Mouse (Mus musculus) neural tube, embryonic 11.5 days (tissue): ENCODE measurements at regions not wholly inside any gene's neighbourhood (a gene's known extent, or its start where the extent isn't known, plus 50 kb on each side); places are given as distances from the start of the nearest gene placed in this dataset.

Experiments used
- ATAC-seq: fragments of 200-750 bp; cut with Nextera tagmentation; 2 replicates; pipeline ENCODE4 v1.8.0; 2017; ENCODE audit warnings: moderate number of reproducible peaks, mild to moderate bottlenecking, moderate TSS enrichment, moderate library complexity; ENCODE audit not compliant: insufficient read depth, low FRiP score, low TSS enrichment
- DNase-seq: peaks from one replicate; pipeline ENCODE4 v3.0.0-alpha.2; 2015; ENCODE audit warnings: low spot score
- H3K27ac ChIP-seq: fragments of 300-500 bp; sonication (generic); 2 replicates; pipeline ENCODE4 v1.5.1; 2014; ENCODE audit warnings: low read depth, mild to moderate bottlenecking, low read length
- H3K27me3 ChIP-seq: fragments of 300-500 bp; sonication (generic); 2 replicates; pipeline ENCODE4 v1.6.1; 2014; ENCODE audit warnings: mild to moderate bottlenecking, low read length, mixed read lengths; ENCODE audit not compliant: control insufficient read depth, insufficient read depth
- H3K36me3 ChIP-seq: fragments of 300-500 bp; sonication (generic); 2 replicates; pipeline ENCODE4 v1.6.1; 2014; ENCODE audit warnings: mild to moderate bottlenecking, low read length, moderate library complexity, mixed read lengths; ENCODE audit not compliant: control insufficient read depth, insufficient read depth
- H3K4me1 ChIP-seq: fragments of 300-500 bp; sonication (generic); 2 replicates; pipeline ENCODE4 v1.6.1; 2014; ENCODE audit warnings: low read length, mixed read lengths; ENCODE audit not compliant: control insufficient read depth, insufficient read depth
- H3K4me2 ChIP-seq: fragments of 300-500 bp; sonication (generic); 2 replicates; pipeline ENCODE4 v1.6.1; 2014; ENCODE audit warnings: low read depth, mild to moderate bottlenecking, moderate library complexity
- H3K4me3 ChIP-seq: fragments of 300-500 bp; sonication (generic); 2 replicates; pipeline ENCODE4 v1.5.1; 2014; ENCODE audit warnings: low read depth, low read length
- H3K9ac ChIP-seq: fragments of 300-500 bp; sonication (generic); 2 replicates; pipeline ENCODE4 v1.6.1; 2014; ENCODE audit warnings: mild to moderate bottlenecking, low read length
- H3K9me3 ChIP-seq: fragments of 300-500 bp; sonication (generic); 2 replicates; pipeline ENCODE4 v1.6.1; 2016; ENCODE audit warnings: low read length; ENCODE audit not compliant: control insufficient read depth
- WGBS: fragments of 180-500 bp; shearing (Covaris S2); extraction: QIAGEN DNeasy Blood & Tissue Kit; methylation state at CpG from one replicate; pipeline ENCODE4 v1.1.7; 2014; 5-methylcytosine and 5-hydroxymethylcytosine counted together

- H3K4me2 ChIP-seq, result no peak overlapping the region
- no peaks in the 10 kb centered on the region for H3K36me3 ChIP-seq
- 84% methylated on average over 6 of the region's 6 CpGs for WGBS
- no peak overlapping the region for H3K27ac ChIP-seq
- no peak overlapping the region for H3K4me3 ChIP-seq
- no peak for ATAC-seq
- DNase-seq, result no peak
- no peak overlapping the region for H3K9ac ChIP-seq
- no peaks in the 10 kb centered on the region for H3K9me3 ChIP-seq
- no peaks in the 10 kb centered on the region for H3K27me3 ChIP-seq
- no peaks in the 10 kb centered on the region for H3K4me1 ChIP-seq
Observed at GRCm38 (mm10) chr9:25031466-25031865, 57.8 kb upstream of the Gm10181 start.
